Mouse (Mus musculus) adrenal gland, postnatal 10 days (tissue): ENCODE results near the gene Olfr1228. TPM values are rescaled to one million over a fixed set of nuclear protein-coding genes. Genes with fewer than 3 reads are reported as not detected.

ENCODE experiments used
- DNase-seq: peaks from one replicate; pipeline ENCODE4 v3.0.0; 2021; ENCODE audit warnings: mixed read lengths
- long read RNA-seq, 2 experiments: library from polyadenylated mRNA; stranded (forward); transcript quantifications; one replicate each; pipeline ENCODE4 v2.0.0; 2021
- total RNA-seq, 2 experiments: library from RNA; stranded (reverse); gene quantifications; 2 replicates each; pipeline ENCODE4 v1.2.3; 2021

The Olfr1228 gene
- total RNA-seq, result not detected
- long read RNA-seq, experiment 1, result 0 reads
- long read RNA-seq, experiment 2, result 0 reads

DNA sequence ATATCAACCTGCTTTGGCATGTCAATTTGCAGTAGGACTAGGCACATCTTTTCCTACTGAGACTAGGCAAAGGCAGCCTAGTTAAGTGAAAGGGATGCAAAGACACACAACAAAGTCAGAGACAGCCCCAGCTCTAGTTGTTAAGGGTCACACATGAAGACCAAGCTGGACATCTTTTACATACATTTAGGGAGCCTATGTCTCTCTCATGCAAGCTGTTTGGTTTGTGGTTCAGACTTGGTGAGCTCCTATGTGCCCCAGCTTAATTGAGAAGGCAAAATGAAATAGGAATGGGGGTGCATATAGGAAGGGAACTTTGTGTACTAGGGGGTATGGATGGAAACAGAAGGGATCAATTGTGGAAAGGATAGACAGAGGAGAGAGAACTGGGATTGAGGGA is at the start of gene Olfr1228:
Olfr1228 (minus strand) TSS at position 101 of the 400 bp plus-strand sequence.
- DNase-seq, result no peak

DNA sequence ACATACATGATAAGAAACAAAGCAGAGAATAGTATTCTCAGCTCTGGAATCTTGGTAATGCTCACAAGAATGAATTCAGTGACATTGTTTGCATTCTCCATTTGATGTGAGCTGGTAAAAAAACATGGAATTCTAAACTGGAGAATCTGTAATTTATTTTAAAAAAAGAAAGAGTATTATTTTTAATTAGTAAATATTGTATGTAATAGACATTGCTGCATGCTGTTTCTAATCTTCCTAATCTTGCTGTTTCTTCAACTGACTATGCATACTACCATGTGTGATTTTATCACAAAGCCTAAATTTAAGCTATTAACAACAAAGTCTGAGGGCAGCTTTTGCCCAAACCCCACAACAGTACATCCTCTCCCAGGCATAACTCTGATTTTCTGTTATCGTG is 43.3 kb upstream of the Olfr1228 start, which contains the start of gene Olfr1230:
Olfr1230 (minus strand) TSS at position 101 of the 400 bp plus-strand sequence.
- DNase-seq, result no peak

DNA sequence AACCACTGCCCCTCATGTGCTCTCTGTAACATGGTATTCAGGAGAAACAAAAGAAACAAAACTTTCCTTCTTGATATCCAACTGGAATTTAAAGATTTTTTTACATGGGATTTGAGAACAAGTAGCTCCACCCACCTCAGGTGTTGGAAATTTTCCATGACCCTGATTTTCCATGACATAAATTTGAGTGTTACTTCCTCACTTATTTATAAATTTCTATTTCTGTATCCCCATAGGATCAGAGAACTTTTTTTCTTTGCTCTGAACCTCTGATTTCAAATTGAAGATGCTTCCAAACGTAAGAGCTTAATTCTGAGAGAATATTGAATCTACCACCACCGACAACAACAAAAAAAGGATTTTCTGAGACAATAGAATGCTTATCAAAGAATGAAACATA is 34.1 kb upstream of the Olfr1228 start, which contains the start of gene Olfr1229:
Olfr1229 (minus strand) TSS at position 101 of the 400 bp plus-strand sequence.
- DNase-seq, result no peak

DNA sequence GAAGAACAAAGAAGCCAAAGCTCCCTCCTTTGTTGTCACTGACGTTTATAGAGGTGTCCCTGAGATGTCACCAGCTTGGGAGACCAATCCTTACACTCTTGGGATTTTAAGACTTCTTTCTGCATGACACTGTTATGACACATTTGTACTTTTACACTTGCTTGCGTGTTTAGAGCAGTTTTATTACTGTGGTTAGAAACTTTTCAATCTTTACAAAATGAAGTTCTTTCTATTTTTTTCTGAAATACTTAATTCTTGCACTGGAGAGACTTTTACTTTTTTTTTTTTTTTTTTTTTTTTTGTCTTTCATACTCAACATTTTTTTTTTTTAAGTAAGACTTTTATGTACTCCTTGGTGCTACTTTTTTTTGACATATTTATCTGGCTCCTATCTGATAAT is 53.9 kb downstream of the Olfr1228 start, which contains the start of gene Olfr1226:
Olfr1226 (minus strand) TSS at position 101 of the 400 bp plus-strand sequence.
- DNase-seq, result no peak

Other genes with a start within 250 kb of the Olfr1228 start
- gene Olfr1215, start 247.1 kb downstream of the Olfr1228 start, total RNA-seq, result not detected
- gene Olfr1216, start 235.7 kb downstream of the Olfr1228 start, total RNA-seq, result not detected
- gene Olfr1217, start 222.0 kb downstream of the Olfr1228 start, total RNA-seq, result not detected
- gene Olfr1218, start 192.9 kb downstream of the Olfr1228 start, total RNA-seq, result not detected
- not detected for gene Olfr1219, start 170.5 kb downstream of the Olfr1228 start, total RNA-seq
- gene Olfr1220, start 147.2 kb downstream of the Olfr1228 start, total RNA-seq, result not detected
- not detected for gene Olfr1221, start 136.8 kb downstream of the Olfr1228 start, total RNA-seq
- gene Olfr1222, start 121.0 kb downstream of the Olfr1228 start, total RNA-seq, result not detected
- gene Olfr1223, start 102.5 kb downstream of the Olfr1228 start, total RNA-seq, result not detected
- not detected for gene Olfr1224-ps1, start 90.0 kb downstream of the Olfr1228 start, total RNA-seq
- gene Olfr1225, start 79.4 kb downstream of the Olfr1228 start, total RNA-seq, result not detected
- gene Olfr1226, start 54.0 kb downstream of the Olfr1228 start, total RNA-seq, result not detected
- gene Olfr1229, start 34.0 kb upstream of the Olfr1228 start, total RNA-seq, result not detected
- gene Olfr1230, start 43.2 kb upstream of the Olfr1228 start, total RNA-seq, result not detected
- gene Olfr1231, start 53.0 kb upstream of the Olfr1228 start, total RNA-seq, result not detected
- not detected for gene Olfr1232, start 75.6 kb upstream of the Olfr1228 start, total RNA-seq
- not detected for gene Olfr1233, start 88.3 kb upstream of the Olfr1228 start, total RNA-seq
- not detected for gene Olfr1234, start 110.8 kb upstream of the Olfr1228 start, total RNA-seq
- gene Olfr1238, start 155.6 kb upstream of the Olfr1228 start, total RNA-seq, result not detected
- gene Olfr1239, start 166.3 kb upstream of the Olfr1228 start, total RNA-seq, result not detected
- gene Olfr1240, start 188.9 kb upstream of the Olfr1228 start, total RNA-seq, result not detected
- gene Olfr1241, start 233.1 kb upstream of the Olfr1228 start, total RNA-seq, result not detected
- gene Olfr1242, start 244.3 kb upstream of the Olfr1228 start, total RNA-seq, result not detected